Mouse (Mus musculus) heart, postnatal 0 days (tissue): Measurements from ENCODE around the gene Moap1. TPM values are rescaled to one million over a fixed set of nuclear protein-coding genes. Genes with fewer than 3 reads are reported as not detected.

Experiments
- ATAC-seq: fragments of 200-750 bp; cut with Nextera tagmentation; 2 replicates; pipeline ENCODE4 v1.8.0; 2017; ENCODE audit warnings: low read depth, moderate number of reproducible peaks, moderate library complexity; ENCODE audit not compliant: insufficient read depth
- DNase-seq: peaks from one replicate; pipeline ENCODE4 v3.0.0-alpha.2; 2016; ENCODE audit warnings: low spot score
- H3K27ac ChIP-seq: fragments of 300-500 bp; sonication (generic); 2 replicates; pipeline ENCODE4 v1.5.1; 2014; ENCODE audit warnings: low read depth, mild to moderate bottlenecking
- H3K27me3 ChIP-seq: fragments of 300-500 bp; sonication (generic); 2 replicates; pipeline ENCODE4 v1.6.1; 2014; ENCODE audit warnings: low read length, mixed read lengths; ENCODE audit not compliant: control insufficient read depth, insufficient read depth
- H3K36me3 ChIP-seq: fragments of 300-500 bp; sonication (generic); replicated peaks from 2 replicates; pipeline ENCODE4 v1.6.1; 2014; ENCODE audit warnings: low read length, mixed read lengths; ENCODE audit not compliant: control insufficient read depth, insufficient read depth
- H3K4me1 ChIP-seq: fragments of 300-500 bp; sonication (generic); 2 replicates; pipeline ENCODE4 v1.6.1; 2014; ENCODE audit warnings: antibody characterized with exemption; ENCODE audit not compliant: control insufficient read depth, insufficient read depth
- H3K4me2 ChIP-seq: fragments of 300-500 bp; sonication (generic); 2 replicates; pipeline ENCODE4 v1.6.1; 2014; ENCODE audit warnings: low read depth, mild to moderate bottlenecking, low read length, moderate library complexity
- H3K4me3 ChIP-seq: fragments of 300-500 bp; sonication (generic); 2 replicates; pipeline ENCODE4 v1.5.1; 2014; ENCODE audit warnings: low read depth, low read length
- H3K9ac ChIP-seq: fragments of 300-500 bp; sonication (generic); replicated peaks from 2 replicates; pipeline ENCODE4 v1.6.1; 2014; ENCODE audit warnings: low read depth, low read length, mixed read lengths
- H3K9me3 ChIP-seq: fragments of 300-500 bp; sonication (generic); replicated peaks from 2 replicates; pipeline ENCODE4 v1.6.1; 2016; ENCODE audit warnings: low read length; ENCODE audit not compliant: control insufficient read depth
- CTCF ChIP-seq: IDR thresholded peaks from 2 replicates; pipeline ENCODE4 v1.5.1; 2016; ENCODE audit warnings: antibody characterized with exemption, control low read depth, low read depth
- EP300 ChIP-seq: IDR thresholded peaks from 2 replicates; pipeline ENCODE4 v1.6.1; 2016; ENCODE audit warnings: antibody characterized with exemption, low read depth
- WGBS: fragments of 180-500 bp; shearing (Covaris S2); extraction: QIAGEN DNeasy Blood & Tissue Kit; methylation state at CpG from one replicate; pipeline ENCODE4 v1.1.7; 2014; 5-methylcytosine and 5-hydroxymethylcytosine counted together
- polyA plus RNA-seq: library from polyadenylated mRNA; unstranded; fragments of >200 nt; fragmentation: Nextera tagmentation; extraction: Ambion mirVana; gene quantifications from 2 replicates; pipeline ENCODE4 v1.2.1, GENCODE M21; 2015
- total RNA-seq: library from RNA; depleted of rRNA; stranded (reverse); fragments of >200 nt; gene quantifications from 2 replicates; pipeline ENCODE4 v1.2.3, GENCODE M21; 2014; ENCODE audit warnings: low replicate concordance

The Moap1 gene
- total and polyA plus RNA-seq, 2 experiments from 2014 or later = 11.6 TPM; not detected in 1

GRCm38 (mm10) chr12:102779452-102779851 is 36.0 kb upstream of the Moap1 start:
- no peak for TF ChIP-seq EP300
- peak; percentile 41 for TF ChIP-seq CTCF
- no peaks in the 10 kb centered on the region for H3K27me3 ChIP-seq
- no peaks in the 10 kb centered on the region for H3K9me3 ChIP-seq
- WGBS = 40% methylated on average over 3 of the region's 3 CpGs
- no peak overlapping the region for H3K4me2 ChIP-seq
- no peak for DNase-seq
- H3K27ac ChIP-seq = no peak overlapping the region
- no peak overlapping the region for H3K9ac ChIP-seq
- no peaks in the 10 kb centered on the region; the same call in 1 of the 2 replicates for H3K4me1 ChIP-seq
- H3K36me3 ChIP-seq = peaks cover 64% of the 10 kb centered on the region
- ATAC-seq = no peak; the same call in 1 of the 2 replicates
- H3K4me3 ChIP-seq = no peak overlapping the region

- H3K4me1 ChIP-seq = no peaks in the 10 kb centered on the region; the same call in 1 of the 2 replicates
- H3K27me3 ChIP-seq = no peaks in the 10 kb centered on the region
- 82% methylated on average over 5 of the region's 5 CpGs for WGBS
- H3K36me3 ChIP-seq = peaks cover 63% of the 10 kb centered on the region
- H3K4me2 ChIP-seq = no peak overlapping the region
- H3K27ac ChIP-seq = no peak overlapping the region
- TF ChIP-seq CTCF = no peak
- TF ChIP-seq EP300 = no peak
- DNase-seq (no peak), ATAC-seq (no peak)
- H3K9ac ChIP-seq = no peak overlapping the region
- no peaks in the 10 kb centered on the region for H3K9me3 ChIP-seq
- H3K4me3 ChIP-seq = no peak overlapping the region
Measured at GRCm38 (mm10) chr12:102778151-102778550, 34.7 kb upstream of the Moap1 start.

- no peak overlapping the region for H3K4me3 ChIP-seq
- whole genome bisulfite sequencing = 85% methylated on average over 14 of the region's 14 CpGs
- H3K9me3 ChIP-seq = no peaks in the 10 kb centered on the region
- no peak overlapping the region for H3K27ac ChIP-seq
- peaks cover 69% of the 10 kb centered on the region for H3K36me3 ChIP-seq
- TF ChIP-seq CTCF (no peak), EP300 (no peak)
- no peaks in the 10 kb centered on the region; the same call in 1 of the 2 replicates for H3K4me1 ChIP-seq
- H3K4me2 ChIP-seq = no peak overlapping the region
- H3K9ac ChIP-seq = no peak overlapping the region
- ATAC-seq = no peak
- no peak for DNase-seq
- H3K27me3 ChIP-seq = no peaks in the 10 kb centered on the region
Measured at GRCm38 (mm10) chr12:102776035-102776434, 32.6 kb upstream of the Moap1 start.

GRCm38 (mm10) chr12:102772676-102773075 is 29.2 kb upstream of the Moap1 start:
- Histone ChIP-seq H3K27me3 (no peaks in the 10 kb centered on the region), H3K9me3 (no peaks in the 10 kb centered on the region), H3K4me3 (no peak overlapping the region), H3K9ac (no peak overlapping the region), H3K4me2 (no peak overlapping the region), H3K4me1 (no peaks in the 10 kb centered on the region), H3K27ac (no peak overlapping the region), H3K36me3 (peaks cover 95% of the 10 kb centered on the region)
- 92% methylated on average over 5 of the region's 5 CpGs for whole genome bisulfite sequencing
- TF ChIP-seq CTCF (no peak), EP300 (no peak)
- DNase-seq = no peak
- ATAC-seq = no peak

GRCm38 (mm10) chr12:102771601-102772000 is 28.1 kb upstream of the Moap1 start:
- Histone ChIP-seq H3K4me1 (no peaks in the 10 kb centered on the region), H3K9me3 (no peaks in the 10 kb centered on the region), H3K27me3 (no peaks in the 10 kb centered on the region), H3K36me3 (peaks cover 95% of the 10 kb centered on the region), H3K9ac (no peak overlapping the region), H3K4me2 (no peak overlapping the region), H3K4me3 (no peak overlapping the region), H3K27ac (no peak overlapping the region)
- no peak for ATAC-seq
- DNase-seq = no peak
- 95% methylated on average over 8 of the region's 8 CpGs for WGBS
- TF ChIP-seq EP300 (no peak), CTCF (no peak)

GRCm38 (mm10) chr12:102769000-102769399 is 25.5 kb upstream of the Moap1 start:
- Histone ChIP-seq H3K9me3 (no peaks in the 10 kb centered on the region), H3K27ac (no peak overlapping the region), H3K4me1 (no peaks in the 10 kb centered on the region), H3K4me2 (no peak overlapping the region), H3K27me3 (no peaks in the 10 kb centered on the region), H3K4me3 (no peak overlapping the region), H3K36me3 (peaks cover 94% of the 10 kb centered on the region), H3K9ac (no peak overlapping the region)
- DNase-seq (peak; percentile 15), ATAC-seq (no peak)
- WGBS = 85% methylated on average over 4 of the region's 4 CpGs
- TF ChIP-seq EP300 (no peak), CTCF (peak; percentile 40)
